Mouse (Mus musculus): ENCODE results near the gene Zfp704.

Zfp704 gene

GRCm38 (mm10) chr3:9407119-9407546 is 202.8 kb downstream of the Zfp704 start:
- peak; percentile 97 for DNase-seq

GRCm38 (mm10) chr3:9405341-9405740 is 204.5 kb downstream of the Zfp704 start:
- peak; percentile 96 for DNase-seq

GRCm38 (mm10) chr3:9403255-9404050 is 206.4 kb downstream of the Zfp704 start:
- peak; percentile 86 for DNase-seq

GRCm38 (mm10) chr3:9402836-9403235 is 207.0 kb downstream of the Zfp704 start:
- peak; percentile 97 for DNase-seq

- no peak for DNase-seq
Observed at GRCm38 (mm10) chr3:9402345-9402744, 207.5 kb downstream of the Zfp704 start.

DNA sequence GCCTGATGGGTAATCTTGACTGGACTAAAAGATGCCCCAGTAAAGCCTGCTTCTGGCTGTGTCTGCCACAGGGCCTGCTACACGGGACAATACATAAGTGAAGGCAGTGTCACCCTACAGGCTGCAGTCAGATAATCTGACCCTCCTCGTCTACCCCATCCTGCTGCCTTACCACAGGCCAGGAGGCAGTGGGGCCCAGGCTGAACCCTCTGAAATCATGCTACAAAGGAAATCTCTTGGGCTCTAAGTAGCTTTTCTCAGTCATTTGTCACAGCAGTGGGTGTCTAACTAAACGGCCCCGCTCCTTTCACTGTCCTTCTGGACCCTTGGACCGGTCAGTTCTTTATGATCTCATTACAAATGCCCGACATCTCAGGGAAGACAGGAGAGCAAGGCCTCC is 208.2 kb downstream of the Zfp704 start:
- peak; percentile 80 for DNase-seq

- DNase-seq: no peak
Observed at GRCm38 (mm10) chr3:9400886-9401221, 209.0 kb downstream of the Zfp704 start.

DNA sequence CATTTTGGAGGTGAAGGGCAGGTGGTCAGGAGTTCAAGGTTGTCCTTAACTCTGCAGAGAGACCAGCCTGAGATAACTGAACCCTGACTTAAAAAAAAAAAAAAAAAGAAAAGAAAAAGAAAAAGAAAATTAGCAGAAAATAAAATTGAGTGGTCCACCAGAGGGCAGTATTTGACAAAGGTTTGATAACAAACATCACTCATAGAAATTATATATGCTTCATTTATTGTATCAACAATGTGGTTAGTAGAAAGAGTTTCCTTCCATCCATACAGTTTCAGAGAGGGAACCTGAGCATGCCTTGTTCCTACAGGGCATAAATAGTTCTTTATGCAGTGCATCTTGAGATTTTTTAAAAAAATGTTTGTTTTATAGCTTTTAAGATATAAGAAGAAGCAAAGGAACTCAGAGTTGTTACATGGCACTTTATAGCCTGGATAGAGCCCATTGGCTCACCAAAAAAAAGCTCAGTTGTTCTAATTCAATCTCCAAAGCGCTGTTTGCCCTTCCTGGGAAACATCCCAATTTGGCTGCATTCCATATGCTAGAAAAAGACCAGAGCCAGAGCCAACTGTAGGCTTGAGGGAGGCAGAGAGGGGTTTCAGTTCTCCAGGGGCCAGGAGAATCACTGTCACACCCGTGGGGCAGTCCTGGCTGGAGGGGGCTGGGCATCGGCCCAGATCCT is 209.5 kb downstream of the Zfp704 start:
- peak; percentile 94 for DNase-seq

GRCm38 (mm10) chr3:9398271-9398670 is 211.6 kb downstream of the Zfp704 start:
- peak; percentile 85 for DNase-seq
